Mouse (Mus musculus) G1E (cell line): ENCODE data around the gene Coq8b.

Source experiments
- CTCF ChIP-seq: IDR thresholded peaks from 2 replicates; pipeline ENCODE4 v1.5.1; 2012; ENCODE audit warnings: low read depth, low read length, inconsistent platforms, mixed read lengths
- GATA1 ChIP-seq: IDR thresholded peaks from 2 replicates; pipeline ENCODE4 v1.6.1; 2012; ENCODE audit warnings: borderline replicate concordance, low read length, inconsistent platforms, mixed read lengths
- GATA2 ChIP-seq: IDR thresholded peaks from 2 replicates; pipeline ENCODE4 v1.6.1; 2012; ENCODE audit warnings: low read depth, low read length, inconsistent platforms, borderline replicate concordance
- POLR2AphosphoS5 ChIP-seq: IDR thresholded peaks from 2 replicates; pipeline ENCODE4 v1.6.1; 2012; ENCODE audit warnings: low read depth, low read length, inconsistent platforms; ENCODE audit not compliant: insufficient replicate concordance
- TAL1 ChIP-seq: conservative IDR thresholded peaks from 2 replicates; pipeline ENCODE4 v1.6.1; 2012; ENCODE audit warnings: low read depth, low read length, inconsistent platforms, mixed read lengths

DNA sequence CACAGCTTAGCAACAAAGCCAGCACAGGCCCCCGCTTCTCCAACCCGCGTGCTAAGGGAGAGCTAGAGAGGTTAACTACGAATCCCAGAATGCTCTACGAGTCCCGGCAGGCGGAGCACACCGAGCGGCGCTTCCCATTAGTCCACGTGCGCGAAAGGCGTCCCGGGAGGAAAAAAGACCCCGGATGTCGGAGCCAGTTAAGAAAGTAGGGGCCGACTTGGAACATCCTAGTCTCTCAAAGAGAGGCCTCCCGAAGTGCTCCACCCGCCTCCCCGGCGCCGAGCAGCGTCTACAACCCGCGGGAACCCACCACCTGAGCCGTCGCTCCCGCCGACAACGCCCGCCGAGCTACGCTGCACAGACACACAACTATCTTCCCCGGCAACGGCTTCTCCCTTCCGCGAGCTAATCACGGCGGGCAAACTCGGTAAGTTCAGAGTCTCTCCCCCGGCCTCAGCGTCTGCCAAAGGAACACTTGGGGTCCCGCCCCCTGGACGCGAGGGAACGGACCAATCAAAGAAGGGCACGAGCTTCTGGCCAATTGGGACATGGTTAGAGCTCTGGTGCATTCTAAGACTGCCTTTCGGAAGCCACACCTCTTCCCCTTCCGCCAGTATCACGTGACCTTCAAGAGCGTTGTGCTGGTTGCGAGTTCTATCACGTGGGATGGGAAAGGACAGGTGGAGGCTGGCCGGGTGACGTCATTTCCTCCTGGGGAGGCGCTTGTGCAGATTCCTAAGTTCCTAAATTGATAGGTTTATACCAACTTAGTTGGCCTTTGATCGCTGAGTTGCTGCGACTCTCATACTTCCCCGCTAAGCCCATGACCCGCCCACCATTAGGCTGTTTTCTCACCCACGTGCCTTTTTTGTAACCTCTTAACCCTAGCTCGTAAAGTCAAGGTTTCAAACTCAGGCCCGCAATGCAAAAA, 36.9 kb upstream of the Coq8b start, which contains the start of the genes BC024978 and Snrpa:
- TF ChIP-seq CTCF (no peak), GATA1 (no peak), TAL1 (no peak), POLR2AphosphoS5 (no peak), GATA2 (no peak)
